ENCODE assay signal across 16 mouse cellular contexts in genomic region chr6:52058120-52058519, GRCm38 (mm10). TPM values are rescaled to one million over a fixed set of nuclear protein-coding genes. Genes with fewer than 3 reads are reported as not detected.
DNase-seq lines count a peak whose midpoint lies in the region; ATAC-seq lines count a peak whose summit lies in the region.
"Had no signal": no experiment of that assay in that cellular context is flagged by ENCODE, and none has a peak within 500 bp of the region (broad histone marks: within the 10 kb centered on the region; RNA-seq: fewer than 3 reads in every experiment).

No protein-coding gene starts in this region.

- no peaks in the 10 kb centered on the region for H3K27me3 ChIP-seq in midbrain, embryonic 14.5 days (ENCODE audit: control insufficient read depth, insufficient read depth, low read length)
- no peaks in the 10 kb centered on the region for H3K27me3 ChIP-seq in midbrain, embryonic 16.5 days (ENCODE audit: control insufficient read depth, insufficient read depth, low read depth, low read length)
- H3K27me3 ChIP-seq: stomach, embryonic 15.5 days had no signal

- H3K27ac ChIP-seq in midbrain, embryonic 14.5 days (replicated peaks; ENCODE audit: low read depth, low read length): no peak overlapping the region
- no peak overlapping the region for H3K27ac ChIP-seq in midbrain, embryonic 16.5 days (ENCODE audit: low read length)
- H3K27ac ChIP-seq: liver, embryonic 13.5 days; stomach, embryonic 15.5 days had no signal

- no peak for ATAC-seq in midbrain, embryonic 14.5 days (ENCODE audit: low FRiP score, low TSS enrichment)
- ATAC-seq in midbrain, embryonic 16.5 days: no peak

- WGBS in midbrain, embryonic 14.5 days: 42% methylated on average over 5 of the region's 5 CpGs
- 43% methylated on average over 5 of the region's 5 CpGs for WGBS in midbrain, embryonic 16.5 days

- no peak overlapping the region for H3K4me2 ChIP-seq in midbrain, embryonic 14.5 days (ENCODE audit: low read length)
- no peak overlapping the region for H3K4me2 ChIP-seq in midbrain, embryonic 16.5 days (ENCODE audit: low read length)
- H3K4me2 ChIP-seq: heart, embryonic 11.5 days; liver, embryonic 13.5 days; stomach, embryonic 15.5 days had no signal

- no peak overlapping the region for H3K4me3 ChIP-seq in midbrain, embryonic 14.5 days (replicated peaks; ENCODE audit: low read depth, low read length)
- no peak overlapping the region for H3K4me3 ChIP-seq in midbrain, embryonic 16.5 days (ENCODE audit: low read depth, low read length)
- H3K4me3 ChIP-seq: liver, embryonic 13.5 days; megakaryocyte, embryonic 14.5 days; stomach, embryonic 15.5 days had no signal

- no peak overlapping the region for H3K9ac ChIP-seq in midbrain, embryonic 14.5 days (replicated peaks; ENCODE audit: low read length)
- no peak overlapping the region for H3K9ac ChIP-seq in midbrain, embryonic 16.5 days (ENCODE audit: low read depth, low read length)
- H3K9ac ChIP-seq: liver, embryonic 13.5 days; stomach, embryonic 15.5 days had no signal

- no peaks in the 10 kb centered on the region for H3K36me3 ChIP-seq in midbrain, embryonic 14.5 days (ENCODE audit: control insufficient read depth, insufficient read depth, low read length)
- no peaks in the 10 kb centered on the region for H3K36me3 ChIP-seq in midbrain, embryonic 16.5 days (ENCODE audit: control insufficient read depth, insufficient read depth, low read length)
- H3K36me3 ChIP-seq: liver, embryonic 13.5 days; stomach, embryonic 15.5 days had no signal

- no peaks in the 10 kb centered on the region for H3K9me3 ChIP-seq in midbrain, embryonic 14.5 days (ENCODE audit: control insufficient read depth, low read length)
- H3K9me3 ChIP-seq in midbrain, embryonic 16.5 days (replicated peaks; ENCODE audit: control insufficient read depth, low read length, poor library complexity, severe bottlenecking): no peaks in the 10 kb centered on the region
- H3K9me3 ChIP-seq: liver, embryonic 13.5 days; stomach, embryonic 15.5 days had no signal

- no peaks in the 10 kb centered on the region for H3K4me1 ChIP-seq in midbrain, embryonic 14.5 days (ENCODE audit: control insufficient read depth, insufficient read depth, low read length)
- H3K4me1 ChIP-seq in midbrain, embryonic 16.5 days (ENCODE audit: control insufficient read depth, insufficient read depth, low read length): no peaks in the 10 kb centered on the region
- H3K4me1 ChIP-seq: liver, embryonic 13.5 days; megakaryocyte, embryonic 14.5 days; stomach, embryonic 15.5 days had no signal

- peak; percentile 2 for DNase-seq in cerebellum, adult 11-12 months
- no peak for DNase-seq in cerebellum, adult 8-10 months
- peak; percentile 31 for DNase-seq in kidney, postnatal 10 days
- DNase-seq in kidney, adult 18-20 months: no peak
- DNase-seq in midbrain, embryonic 14.5 days: peak; percentile 42
- DNase-seq in lung, postnatal 4 days: peak; percentile 14 to 30
- no peak for DNase-seq in ovary, postnatal 36 days (ENCODE audit: low spot score)
- DNase-seq: gastrocnemius, postnatal 36 days; kidney, postnatal 14 days; liver, embryonic 13.5 days; spleen, adult 18-20 months; thymus, postnatal 14 days had no signal

RNA-seq across cellular contexts. Expression of gene Skap2, which starts 45.8 kb away (rescaled TPM):
- polyA plus RNA-seq in midbrain, embryonic 14.5 days (2014; fragmentation: Nextera tagmentation; extraction: Ambion mirVana): 4.5 and 5.8 TPM in 2 replicates
- polyA plus RNA-seq in midbrain, embryonic 16.5 days (2015; fragmentation: Nextera tagmentation; extraction: Ambion mirVana): 4.8 and 7.0 TPM in 2 replicates

Comparison
In these comparisons a context has a peak if more than half of its experiments do, and no peak if none do; other contexts are left out.
1. DNase-seq: peak in cerebellum, adult 11-12 months (single experiment), kidney, postnatal 10 days (single experiment), midbrain, embryonic 14.5 days (single experiment) and lung, postnatal 4 days (2 of 2); none in cerebellum, adult 8-10 months (single experiment), kidney, adult 18-20 months (single experiment) and ovary, postnatal 36 days (single experiment).